In genomic region chr14:62803204-62803603, GRCm38 (mm10) we compare ENCODE assay signal across 17 mouse cellular contexts.
"Had no signal": no experiment of that assay in that cellular context is flagged by ENCODE, and none has a peak within 500 bp of the region (broad histone marks: within the 10 kb centered on the region; RNA-seq: fewer than 3 reads in every experiment).

No protein-coding gene starts in this region.

- H3K27ac ChIP-seq: lung, embryonic 15.5 days; macrophage; midbrain, embryonic 12.5 days; neural tube, embryonic 12.5 days; stomach, embryonic 15.5 days; stomach, postnatal 0 days had no signal

- H3K4me1 ChIP-seq: neural tube, embryonic 12.5 days; stomach, embryonic 15.5 days had no signal

- H3K9me3 ChIP-seq: lung, embryonic 15.5 days; megakaryocyte, embryonic 14.5 days; midbrain, embryonic 12.5 days; neural tube, embryonic 12.5 days; stomach, embryonic 15.5 days had no signal

- H3K9ac ChIP-seq: liver, postnatal 0 days; lung, embryonic 15.5 days; midbrain, embryonic 12.5 days; neural tube, embryonic 12.5 days; stomach, embryonic 15.5 days had no signal

- H3K36me3 ChIP-seq: lung, embryonic 15.5 days; midbrain, embryonic 12.5 days; neural tube, embryonic 12.5 days; stomach, embryonic 15.5 days had no signal

- DNase-seq: liver, postnatal 0 days; lung, adult 2 months; lung, postnatal 14 days; lung, postnatal 36 days; midbrain, embryonic 14.5 days; right cerebral cortex, postnatal 14 days; thymus, adult 2 months; thymus, postnatal 25 days; thymus, postnatal 4 days had no signal

- ATAC-seq: liver, postnatal 0 days; lung, postnatal 0 days had no signal

- H3K4me2 ChIP-seq: lung, embryonic 15.5 days; midbrain, embryonic 12.5 days; neural tube, embryonic 12.5 days; stomach, embryonic 15.5 days had no signal

- H3K4me3 ChIP-seq: lung, embryonic 15.5 days; megakaryocyte, embryonic 14.5 days; midbrain, embryonic 12.5 days; neural tube, embryonic 12.5 days; stomach, embryonic 15.5 days had no signal

- H3K27me3 ChIP-seq: lung, embryonic 15.5 days; midbrain, embryonic 12.5 days; neural tube, embryonic 12.5 days; stomach, embryonic 15.5 days had no signal
